Mouse (Mus musculus) testis, postnatal 10 days (tissue): ENCODE measurements around the gene Rhobtb1.

Source experiments
- DNase-seq: peaks from one replicate; pipeline ENCODE4 v3.0.0; 2021; ENCODE audit warnings: low spot score

The Rhobtb1 gene

GRCm38 (mm10) chr10:69163216-69163615 lies 12.0 kb downstream of the Rhobtb1 start:
- no peak for DNase-seq

- no peak for DNase-seq
Measured at GRCm38 (mm10) chr10:69165125-69165524, 13.9 kb downstream of the Rhobtb1 start.

GRCm38 (mm10) chr10:69165847-69166246 lies 14.6 kb downstream of the Rhobtb1 start:
- no peak for DNase-seq

- no peak for DNase-seq
Measured at GRCm38 (mm10) chr10:69166514-69166913, 15.3 kb downstream of the Rhobtb1 start.

GRCm38 (mm10) chr10:69172412-69172811 lies 21.2 kb downstream of the Rhobtb1 start:
- DNase-seq = no peak

GRCm38 (mm10) chr10:69176116-69176515 lies 24.9 kb downstream of the Rhobtb1 start:
- DNase-seq = no peak

GRCm38 (mm10) chr10:69179341-69179740 lies 28.1 kb downstream of the Rhobtb1 start:
- no peak for DNase-seq

GRCm38 (mm10) chr10:69180997-69181396 lies 29.8 kb downstream of the Rhobtb1 start:
- DNase-seq = no peak

GRCm38 (mm10) chr10:69184903-69185302 lies 33.7 kb downstream of the Rhobtb1 start:
- DNase-seq = no peak

GRCm38 (mm10) chr10:69185431-69185830 lies 34.2 kb downstream of the Rhobtb1 start:
- DNase-seq = no peak

GRCm38 (mm10) chr10:69185894-69186893 lies 35.0 kb downstream of the Rhobtb1 start:
- peak; percentile 78 for DNase-seq

- DNase-seq = no peak
Measured at GRCm38 (mm10) chr10:69187773-69188443, 36.7 kb downstream of the Rhobtb1 start.

GRCm38 (mm10) chr10:69190434-69191160 lies 39.4 kb downstream of the Rhobtb1 start:
- no peak for DNase-seq

- no peak for DNase-seq
Measured at GRCm38 (mm10) chr10:69192266-69192665, 41.0 kb downstream of the Rhobtb1 start.

GRCm38 (mm10) chr10:69193721-69194120 lies 42.5 kb downstream of the Rhobtb1 start:
- no peak for DNase-seq

- no peak for DNase-seq
Measured at GRCm38 (mm10) chr10:69204677-69205400, 53.6 kb downstream of the Rhobtb1 start.

GRCm38 (mm10) chr10:69206081-69206480 lies 54.8 kb downstream of the Rhobtb1 start:
- DNase-seq = no peak

GRCm38 (mm10) chr10:69207481-69207880 lies 56.2 kb downstream of the Rhobtb1 start:
- no peak for DNase-seq

- DNase-seq = no peak
Measured at GRCm38 (mm10) chr10:69207981-69208630, 56.9 kb downstream of the Rhobtb1 start.

GRCm38 (mm10) chr10:69208705-69209104 lies 57.5 kb downstream of the Rhobtb1 start:
- DNase-seq = no peak

GRCm38 (mm10) chr10:69210006-69210405 lies 58.8 kb downstream of the Rhobtb1 start:
- no peak for DNase-seq
